Mouse (Mus musculus): ENCODE results near the gene Fstl3.
A peak's percentile ranks its signal among the peaks of the same experiment; 100 is the strongest.

Gene Fstl3

GRCm38 (mm10) chr10:79764234-79764633, 12.8 kb upstream of the Fstl3 start:
- DNase-seq, result no peak

DNA sequence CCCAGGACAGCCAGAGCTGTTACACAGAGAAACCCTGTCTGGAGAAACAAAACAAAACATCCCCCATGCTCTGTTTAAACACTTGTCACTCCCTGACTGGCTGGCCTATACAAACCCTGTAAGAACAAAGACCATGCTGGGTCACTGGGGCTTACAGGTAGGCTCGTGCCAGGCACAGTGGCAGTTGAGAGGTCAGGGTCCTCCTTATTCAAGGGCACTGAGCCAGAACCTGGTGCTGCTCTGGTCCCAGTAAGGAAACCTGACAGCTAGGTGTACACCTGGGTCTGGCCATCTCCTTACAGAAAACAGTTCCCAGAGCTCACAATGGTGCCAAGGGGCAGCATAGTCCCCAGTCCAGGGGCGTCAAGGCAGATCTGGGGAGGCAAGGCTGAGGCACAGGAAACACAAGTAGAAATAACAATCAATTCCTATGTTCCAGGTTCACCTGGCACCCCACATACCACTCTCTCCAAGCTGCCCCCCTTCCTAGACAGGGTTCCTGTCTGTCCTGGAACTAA, 11.8 kb upstream of the Fstl3 start:
- no peak for DNase-seq

DNA sequence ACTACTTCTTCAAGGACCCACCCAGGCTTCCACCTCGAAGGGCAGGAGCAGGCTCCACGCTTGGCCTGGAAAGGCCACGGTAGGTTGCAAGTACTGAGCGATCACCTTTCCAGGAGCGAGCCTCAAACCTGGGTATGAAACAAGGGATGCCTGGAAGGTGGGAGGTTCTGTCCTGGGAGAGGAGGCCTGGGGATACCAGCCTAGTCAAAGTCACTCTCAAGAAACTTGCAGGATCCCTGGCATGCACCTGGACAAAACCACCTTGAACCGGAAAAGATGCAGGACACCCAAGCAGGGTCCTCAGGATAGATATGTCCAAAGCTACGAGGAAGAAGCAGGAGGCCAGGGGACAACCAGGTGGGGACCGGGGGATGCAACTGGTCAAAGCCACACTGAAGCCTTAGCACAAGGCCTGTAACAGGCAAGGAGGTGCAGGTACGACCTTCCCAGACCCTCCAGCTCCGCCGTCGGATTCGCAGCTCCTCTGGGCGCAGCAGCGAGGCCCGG, 11.0 kb upstream of the Fstl3 start:
- no peak for DNase-seq

DNA sequence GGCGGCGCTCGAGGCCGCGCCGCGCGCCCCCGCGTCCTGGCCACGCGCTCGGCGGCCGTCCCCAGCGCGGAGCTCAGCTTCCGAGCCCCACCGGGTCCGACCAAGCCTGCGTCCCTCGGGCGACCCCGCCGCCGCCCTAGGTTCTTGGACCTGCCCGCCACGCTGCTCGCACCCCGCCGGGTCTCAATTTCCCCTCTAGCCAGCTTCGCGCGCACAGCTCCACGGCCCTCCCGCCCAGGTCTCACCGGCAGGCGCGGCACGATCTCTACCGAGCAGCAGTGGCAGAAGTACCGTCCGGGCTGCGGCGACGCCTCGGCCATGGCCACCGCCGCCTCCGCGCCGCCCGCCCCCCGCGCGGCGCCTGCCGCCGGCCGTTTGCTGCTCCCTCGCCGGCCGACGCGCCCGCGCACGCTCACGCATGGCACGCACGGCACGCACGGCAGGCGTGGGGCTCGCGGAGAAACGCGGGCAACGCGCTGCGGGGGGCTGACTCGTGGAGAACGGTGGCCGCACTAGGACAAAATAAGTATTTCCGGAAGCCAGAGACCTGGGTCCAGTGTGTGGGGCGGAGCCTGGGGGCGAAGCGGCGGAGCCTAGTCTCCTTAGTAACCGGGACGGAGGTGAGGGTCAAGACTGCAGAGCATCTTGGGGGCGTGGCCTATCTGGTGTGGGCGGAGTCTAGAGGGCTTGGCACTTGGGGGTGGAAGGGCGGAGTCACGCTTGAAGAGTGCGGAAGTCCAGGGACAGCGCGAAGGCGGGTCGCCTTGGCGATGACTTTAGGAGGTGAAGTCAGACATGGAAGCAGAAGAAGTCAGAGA, 10.4 kb upstream of the Fstl3 start, which contains the start of gene Rnf126:
Gene Rnf126, minus strand, starts transcription at position 445 of the 818 bp plus-strand sequence.
- DNase-seq, result peak; percentile 100

GRCm38 (mm10) chr10:79767372-79768244, 9.5 kb upstream of the Fstl3 start:
- peak; percentile 87 for DNase-seq

DNA sequence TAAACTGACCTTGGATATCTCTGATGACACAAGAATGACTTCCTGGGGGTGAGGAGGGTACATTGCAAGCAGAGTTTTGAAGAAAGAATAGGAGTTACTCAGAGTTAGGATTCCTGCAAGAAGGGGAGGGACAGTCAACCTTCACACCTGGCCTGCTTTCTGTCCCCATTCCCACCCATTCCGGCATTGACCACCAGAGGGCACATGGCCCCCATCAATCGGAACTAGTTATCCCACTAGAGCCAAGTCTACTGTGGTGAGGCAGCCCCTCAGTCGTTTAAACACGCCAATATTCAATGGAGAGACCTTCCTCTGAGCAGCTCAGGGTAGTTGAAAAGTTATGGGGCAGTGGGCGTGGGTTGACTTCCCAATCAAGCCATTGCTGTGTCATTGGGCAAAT, 8.7 kb upstream of the Fstl3 start:
- peak; percentile 87 for DNase-seq

DNA sequence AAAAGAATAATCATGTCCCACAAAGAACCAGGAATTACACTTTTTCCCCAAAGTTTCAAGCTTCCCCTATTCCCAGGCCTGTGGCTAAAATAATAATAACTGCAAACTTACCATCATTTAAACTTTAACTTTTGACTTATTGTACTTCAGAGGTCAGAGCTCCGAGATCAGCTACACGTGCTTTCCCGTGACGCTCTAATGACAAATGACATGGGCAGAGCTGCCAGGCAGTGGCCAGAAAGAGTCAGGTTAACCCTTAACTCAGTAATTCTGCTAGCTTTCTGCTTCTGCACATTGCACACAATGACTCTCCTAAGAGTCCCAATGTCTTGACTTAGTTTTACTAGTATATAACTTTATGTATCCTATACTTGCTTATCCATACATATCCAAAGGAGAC, 7.7 kb upstream of the Fstl3 start:
- DNase-seq, result peak; percentile 66

DNA sequence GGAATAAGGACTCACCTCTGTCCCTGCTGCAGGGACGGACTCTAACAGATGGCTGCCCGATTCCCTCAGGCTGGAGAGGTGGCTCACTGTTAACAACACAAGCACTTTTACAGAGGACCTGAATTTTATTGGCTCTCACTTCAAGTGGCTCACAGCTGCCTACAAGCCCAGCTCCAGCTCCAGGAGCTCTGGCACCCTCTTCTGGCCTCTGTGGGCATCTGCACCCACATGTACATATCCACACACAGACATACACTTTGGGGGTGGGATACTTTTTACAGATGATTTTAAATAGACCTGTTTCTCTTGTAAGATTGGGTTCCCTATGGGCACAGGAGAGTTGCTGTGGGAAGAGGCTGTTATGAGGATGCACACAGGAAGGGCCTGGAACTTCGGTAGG, 4.8 kb upstream of the Fstl3 start:
- no peak for DNase-seq

DNA sequence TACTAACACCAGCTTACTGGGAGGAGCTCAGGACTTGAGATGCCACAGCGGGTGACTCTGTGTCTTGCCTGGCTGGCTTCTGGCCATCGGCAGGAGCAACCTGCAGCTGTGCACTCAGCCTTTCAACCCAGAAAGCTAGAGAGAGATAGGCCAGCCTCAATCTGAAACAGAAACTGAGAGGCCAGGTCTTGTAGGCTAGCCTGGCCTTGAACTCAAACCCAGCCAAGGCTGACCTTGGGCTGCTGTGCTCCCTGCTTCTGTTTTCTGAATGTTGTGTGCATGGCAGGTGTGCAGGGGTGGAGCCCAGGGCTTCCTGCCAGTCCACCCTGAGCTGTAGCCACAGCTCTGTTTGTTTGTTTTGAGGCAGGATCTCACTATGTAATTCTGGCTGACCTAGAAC, 3.9 kb upstream of the Fstl3 start:
- DNase-seq, result no peak

- DNase-seq, result no peak
Observed at GRCm38 (mm10) chr10:79774486-79775279, 2.4 kb upstream of the Fstl3 start.

DNA sequence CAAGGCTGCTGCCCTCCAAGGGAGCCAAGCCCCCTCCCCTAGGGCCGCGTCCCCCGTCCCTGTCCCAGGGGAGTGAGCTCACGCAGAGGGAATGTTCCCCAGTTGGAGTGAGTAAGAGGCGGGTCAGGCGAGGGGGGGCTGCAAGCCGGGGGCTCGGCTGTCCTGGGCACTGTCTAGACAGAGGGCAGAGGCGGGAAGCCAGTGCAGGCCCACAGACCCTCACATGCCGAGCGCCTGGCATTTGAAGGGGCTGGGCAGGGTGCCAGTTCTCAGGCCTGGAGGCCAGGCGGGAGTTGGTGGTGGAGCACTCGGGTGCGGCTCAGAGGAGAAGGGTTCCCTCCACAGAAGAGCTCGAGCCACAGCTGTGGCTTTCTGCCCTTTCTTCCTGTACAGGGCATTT, 934 bp downstream of the Fstl3 start:
- peak; percentile 48 for DNase-seq

DNA sequence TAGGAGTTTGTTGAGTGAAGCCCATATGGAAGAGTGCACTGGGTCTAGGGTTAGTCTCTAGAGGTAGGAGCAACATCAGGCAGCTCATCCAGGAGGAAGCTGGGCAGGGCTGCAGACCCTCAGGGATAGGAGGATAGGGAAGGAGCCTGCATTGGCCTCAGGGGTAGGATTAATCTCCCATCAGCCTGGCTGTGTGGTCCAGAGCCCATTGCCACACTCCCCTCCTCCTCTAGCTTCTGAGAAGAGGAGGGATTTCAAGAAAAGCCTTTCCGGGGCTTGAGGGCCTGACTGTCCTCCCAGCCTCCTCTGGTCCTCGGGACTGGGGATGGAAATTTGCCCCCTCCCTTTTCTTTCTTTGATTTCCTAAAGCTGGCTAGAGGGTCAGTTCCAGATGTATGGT, 2.1 kb downstream of the Fstl3 start:
- no peak for DNase-seq

GRCm38 (mm10) chr10:79779784-79780663, 3.0 kb downstream of the Fstl3 start:
- DNase-seq, result peak; percentile 99

DNA sequence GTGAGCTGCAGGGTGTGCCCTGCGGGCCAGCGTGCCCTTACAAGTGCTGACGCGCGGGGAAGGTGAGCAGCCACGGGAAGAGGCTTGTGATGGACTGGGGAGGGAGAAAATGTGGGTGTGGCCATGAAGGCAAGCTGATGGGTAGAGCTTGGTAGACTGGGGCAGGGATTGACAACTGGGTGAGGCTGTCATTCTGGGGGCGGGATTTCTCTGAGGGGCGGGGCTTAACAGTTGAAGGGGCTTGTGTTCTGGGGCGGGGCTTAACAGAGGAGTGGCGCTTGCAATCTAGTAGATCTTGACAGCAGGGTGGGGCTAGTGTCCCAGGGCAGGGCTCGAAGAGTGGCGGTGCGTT, 3.6 kb downstream of the Fstl3 start:
- DNase-seq, result no peak

- DNase-seq, result no peak
Observed at GRCm38 (mm10) chr10:79781139-79781538, 4.1 kb downstream of the Fstl3 start.

DNA sequence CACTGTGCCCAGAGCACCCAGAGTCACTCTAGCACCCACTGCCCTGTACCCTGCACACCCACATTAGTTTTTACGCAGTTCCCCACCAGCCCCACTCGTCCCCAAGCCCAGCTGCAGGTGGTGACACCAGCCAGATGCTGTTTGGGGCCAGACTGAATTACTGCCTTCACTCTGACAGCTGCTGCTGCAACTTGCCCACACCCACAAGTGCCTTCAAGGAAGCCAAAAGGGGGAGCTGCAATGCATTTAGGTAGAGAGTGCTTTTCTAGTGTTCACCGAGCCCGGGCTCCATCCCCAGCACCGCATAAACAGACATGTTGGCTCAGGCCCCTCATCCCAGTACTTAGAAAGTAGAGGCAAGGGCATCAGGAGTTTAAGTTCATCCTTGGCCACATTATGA, 4.9 kb downstream of the Fstl3 start:
- DNase-seq, result no peak

DNA sequence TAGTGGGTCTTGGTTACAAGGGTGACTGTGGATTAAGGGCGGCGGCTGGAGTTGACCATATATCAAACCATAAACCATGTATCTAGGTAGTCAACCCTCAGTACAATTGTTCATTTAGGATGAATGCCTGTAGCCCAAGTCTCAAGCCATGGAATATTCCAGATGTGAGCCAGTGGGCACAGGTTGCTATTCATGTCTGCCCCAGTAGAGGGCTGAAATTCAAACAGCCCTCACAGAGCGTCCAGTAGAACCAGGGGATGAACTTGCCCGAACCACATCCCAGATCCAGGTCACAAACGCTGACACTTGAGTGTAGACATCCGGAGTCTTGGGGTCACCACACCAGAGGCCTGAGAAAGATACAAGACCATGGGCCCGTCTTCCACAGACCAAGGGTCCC, 6.0 kb downstream of the Fstl3 start:
- DNase-seq, result no peak

- DNase-seq, result peak; percentile 47
Observed at GRCm38 (mm10) chr10:79783920-79784800, 7.1 kb downstream of the Fstl3 start.

DNA sequence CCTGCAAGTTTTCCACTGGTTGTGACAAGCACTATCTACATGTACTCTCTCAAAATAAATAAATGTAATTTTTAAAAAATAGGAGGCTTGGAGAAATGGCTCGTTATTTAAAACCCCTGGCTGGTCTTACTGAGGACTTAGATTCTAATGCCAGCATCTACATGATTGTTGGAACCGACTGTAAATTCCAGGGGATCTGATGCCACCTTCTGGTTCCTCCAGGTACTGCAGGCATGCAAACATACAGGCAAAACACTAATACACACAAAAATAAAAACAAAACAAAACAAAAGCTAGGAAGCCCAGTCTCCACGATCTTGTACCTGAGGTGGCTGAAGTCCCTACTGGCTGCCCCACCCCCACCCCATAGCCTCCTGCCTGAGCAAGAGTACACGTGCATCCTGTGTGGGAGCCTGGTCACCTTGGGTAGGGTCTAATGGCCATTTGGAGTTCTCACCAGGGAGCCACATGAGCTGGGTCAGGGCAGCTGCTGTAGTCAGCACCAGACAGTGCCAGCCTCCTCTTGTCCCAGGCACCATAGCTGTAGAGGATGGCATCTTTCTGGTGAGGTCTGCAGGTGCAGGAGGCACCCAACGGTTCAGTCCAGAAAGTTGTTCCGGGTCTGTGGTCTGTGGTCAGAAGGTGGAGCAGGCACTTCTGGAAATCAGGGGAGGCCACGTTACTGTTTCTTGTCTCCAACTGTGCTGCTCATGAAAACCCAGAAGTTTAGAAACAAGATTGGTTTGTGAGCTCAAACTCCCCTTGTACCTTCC, 11.5 kb downstream of the Fstl3 start:
- DNase-seq, result peak; percentile 91

GRCm38 (mm10) chr10:79789581-79789980, 12.5 kb downstream of the Fstl3 start:
- DNase-seq, result no peak

Measured in kidney, adult 18-20 months (tissue).